Mouse (Mus musculus) cerebellum, adult 9-11 months (tissue): ENCODE measurements around the gene Dad1.

ENCODE experiments used
- DNase-seq: peaks from one replicate; pipeline ENCODE4 v3.0.0; 2022

The Dad1 gene

DNA sequence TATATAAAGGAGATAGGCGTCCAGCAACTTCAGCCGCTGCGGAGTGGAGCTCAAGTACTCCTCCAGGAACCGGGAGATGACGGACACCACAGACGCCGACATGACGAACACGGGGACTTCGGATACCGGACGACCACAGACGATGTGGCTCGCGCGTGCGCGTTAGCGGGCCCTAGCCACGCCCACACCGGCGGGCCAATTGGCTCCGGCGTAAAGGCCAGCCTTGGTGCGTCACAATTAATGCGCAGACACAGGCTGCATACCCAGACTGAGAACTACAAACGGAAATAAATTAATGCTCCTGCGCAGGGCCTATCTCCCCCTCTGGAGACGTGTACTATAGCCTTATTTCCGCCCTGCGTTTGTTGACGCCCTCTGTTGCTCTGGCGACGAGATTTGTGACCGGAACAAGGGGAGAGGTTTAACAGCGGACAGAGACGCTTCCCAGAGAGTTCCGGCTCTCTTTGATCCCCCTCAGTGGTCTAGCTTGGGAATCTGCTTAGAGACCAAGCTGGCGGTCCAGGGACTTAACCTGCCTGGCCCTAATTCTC is at the start of gene Dad1, which contains the start of gene Abhd4:
TSS of gene Dad1 (minus strand) at position 364 of the 551 bp plus-strand sequence.
TSS of gene Abhd4 (plus strand) at position 448 of the 551 bp plus-strand sequence.
- DNase-seq: peak; percentile 99

DNA sequence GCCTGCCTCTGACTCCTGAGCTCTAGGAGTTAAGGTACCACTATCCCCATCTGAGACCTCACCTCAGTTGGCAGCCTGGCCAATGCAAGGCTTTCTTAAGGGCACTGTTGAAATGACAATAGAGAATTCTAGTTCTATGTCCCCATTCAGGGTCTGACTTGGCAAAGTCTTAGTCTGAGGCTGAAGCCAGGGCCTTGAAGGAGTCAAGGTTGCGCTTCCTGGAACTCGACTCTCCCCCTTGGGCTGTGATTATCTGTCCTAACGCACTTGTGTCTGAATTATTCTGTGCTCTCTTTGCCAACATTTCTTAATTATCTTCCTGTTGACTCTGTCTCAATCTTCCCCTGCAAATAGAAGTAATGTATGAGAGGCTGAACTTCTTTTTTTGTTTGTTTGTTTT is 46.8 kb upstream of the Dad1 start:
- no peak for DNase-seq

DNA sequence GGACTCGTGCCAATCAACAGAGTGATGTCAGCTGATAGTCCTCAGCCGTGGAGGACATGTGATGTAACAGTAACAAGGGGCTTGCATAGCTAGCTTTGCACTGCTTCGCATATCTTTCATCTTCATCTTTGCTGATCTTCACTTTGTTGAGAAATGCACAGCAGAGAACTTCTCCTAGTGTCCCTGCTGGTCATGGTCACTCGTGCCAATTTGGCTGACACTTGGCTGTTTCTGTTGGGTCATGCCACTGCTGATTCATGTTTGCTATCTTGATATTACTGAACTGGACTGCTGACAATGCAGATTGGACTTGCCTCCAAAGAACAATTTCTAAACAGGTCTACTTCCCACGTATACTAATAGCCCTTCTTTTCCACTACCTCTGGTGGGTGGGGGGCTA is 46.2 kb upstream of the Dad1 start:
- no peak for DNase-seq

DNA sequence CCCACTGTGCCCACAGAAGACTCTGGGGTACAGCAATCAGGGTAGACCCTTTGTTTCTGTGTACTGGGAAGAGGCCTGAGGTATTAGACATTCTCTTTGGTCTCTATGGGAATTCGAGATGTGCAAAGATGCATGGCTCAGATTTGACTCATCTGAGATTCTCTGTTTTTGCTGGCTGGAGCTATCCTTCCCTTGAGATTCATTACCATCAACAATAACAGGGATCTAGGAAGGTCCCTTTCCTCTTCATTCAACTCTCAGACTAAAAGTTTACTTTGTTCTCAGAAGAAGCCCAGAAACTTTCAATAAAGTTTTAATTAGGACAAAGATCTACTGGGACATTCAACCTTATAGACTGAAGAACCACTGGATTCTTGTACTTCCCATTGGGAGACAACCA is 30.9 kb upstream of the Dad1 start, which contains the start of gene Olfr49:
TSS of gene Olfr49 (minus strand) at position 101 of the 400 bp plus-strand sequence.
- no peak for DNase-seq

DNA sequence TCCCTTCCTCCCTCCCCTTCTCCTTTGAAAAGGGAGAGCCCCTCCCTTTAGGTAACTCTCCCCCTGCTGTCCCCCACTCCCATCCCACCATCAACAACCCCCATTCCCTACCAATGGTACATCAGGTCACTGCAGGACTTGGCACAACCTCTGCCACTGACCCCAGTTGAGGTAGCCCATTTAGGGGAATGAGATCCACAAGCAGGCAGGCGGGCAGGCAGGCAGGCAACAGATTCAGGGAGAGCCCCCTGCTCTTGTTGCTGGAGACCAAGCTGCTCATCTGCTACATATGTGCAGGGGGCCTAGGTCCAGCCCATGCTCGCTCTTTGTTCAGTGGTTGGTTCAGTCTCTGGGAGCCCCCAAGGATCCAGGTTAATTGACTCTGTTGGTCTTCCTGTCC is 22.5 kb upstream of the Dad1 start:
- no peak for DNase-seq

DNA sequence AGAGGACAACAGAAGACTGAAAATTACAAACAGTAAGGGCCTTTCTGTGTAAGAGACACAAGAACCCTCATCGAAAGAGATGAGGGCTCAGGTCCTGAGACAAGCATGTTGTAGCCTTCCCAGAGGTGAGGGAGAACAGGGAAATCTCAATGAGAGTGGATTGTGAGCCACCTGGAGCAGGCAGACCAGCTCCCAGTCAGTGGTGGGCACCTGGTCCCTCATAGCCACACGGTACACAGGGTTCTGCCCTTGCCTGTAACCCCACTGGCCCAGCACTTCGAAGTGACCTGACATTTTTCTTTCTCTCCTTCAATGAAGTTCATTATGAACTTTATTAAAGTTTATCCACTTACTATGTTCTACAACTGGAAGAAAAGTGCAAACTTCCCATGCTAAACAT is 18.8 kb upstream of the Dad1 start:
- DNase-seq: no peak

DNA sequence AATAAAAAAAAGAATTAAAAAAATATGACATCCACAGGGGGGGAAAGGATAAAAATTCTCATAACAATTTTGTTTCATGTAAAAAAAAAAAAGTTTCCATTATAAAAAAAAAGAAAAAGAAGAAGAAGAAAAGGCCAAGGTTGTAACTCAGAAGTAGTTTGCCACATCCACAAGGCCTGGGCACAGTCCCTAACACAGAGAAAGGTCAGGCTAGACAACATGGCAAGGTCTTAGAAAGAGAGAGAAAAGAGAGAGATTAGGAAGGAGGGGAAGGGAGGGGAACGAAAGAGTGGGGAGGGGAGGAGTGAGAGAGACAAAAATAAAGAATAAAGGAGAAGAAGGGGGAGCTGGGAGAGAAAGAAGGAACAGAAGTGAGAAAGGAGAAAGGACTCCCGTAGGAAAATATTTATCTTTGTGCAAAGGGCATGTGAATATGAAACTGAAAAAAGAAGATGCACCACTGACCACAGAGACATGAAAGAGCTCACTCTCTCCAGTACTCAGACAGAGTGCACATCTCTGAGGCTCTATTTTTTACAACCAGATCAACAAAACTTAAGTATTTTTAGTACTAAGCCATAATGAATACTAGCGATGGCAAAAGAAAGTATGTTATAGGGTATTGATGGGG is 18.2 kb upstream of the Dad1 start:
- no peak for DNase-seq

DNA sequence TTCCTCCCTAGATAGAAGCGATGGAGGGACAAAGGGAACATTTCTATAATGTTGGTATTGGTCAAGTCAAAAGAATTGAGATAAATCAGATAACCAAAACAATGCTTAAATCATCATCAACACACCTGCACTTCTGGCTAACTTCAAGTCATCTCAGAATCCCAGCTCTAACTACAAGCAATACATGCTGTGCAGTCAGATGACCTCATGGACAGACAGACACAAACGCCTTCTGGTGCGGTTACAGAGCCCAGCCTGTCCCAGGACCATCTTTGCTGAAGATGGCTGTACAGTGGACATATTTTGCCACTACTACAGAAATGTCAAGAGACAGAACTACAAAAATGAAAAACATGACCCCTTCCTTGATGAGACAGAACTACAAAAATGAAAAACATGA is 16.5 kb upstream of the Dad1 start:
- no peak for DNase-seq

DNA sequence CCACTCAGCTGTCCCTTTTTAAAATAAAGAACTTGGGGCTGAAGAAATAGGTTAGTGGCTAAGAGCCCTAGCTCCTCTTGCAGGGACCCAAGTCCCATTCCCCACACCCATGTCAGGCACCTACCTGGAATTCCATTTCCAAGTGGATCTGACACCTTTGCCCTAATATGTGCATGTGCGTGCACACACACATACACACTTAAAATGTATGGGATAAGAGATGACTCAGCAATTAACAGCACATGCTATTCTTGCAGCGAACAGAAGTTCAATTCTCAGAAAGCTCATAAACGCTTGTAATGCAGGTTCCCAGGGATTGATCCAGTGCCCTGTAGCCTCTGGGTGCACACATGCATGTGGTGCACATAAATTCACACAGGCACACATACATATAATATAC is 15.7 kb upstream of the Dad1 start:
- no peak for DNase-seq

DNA sequence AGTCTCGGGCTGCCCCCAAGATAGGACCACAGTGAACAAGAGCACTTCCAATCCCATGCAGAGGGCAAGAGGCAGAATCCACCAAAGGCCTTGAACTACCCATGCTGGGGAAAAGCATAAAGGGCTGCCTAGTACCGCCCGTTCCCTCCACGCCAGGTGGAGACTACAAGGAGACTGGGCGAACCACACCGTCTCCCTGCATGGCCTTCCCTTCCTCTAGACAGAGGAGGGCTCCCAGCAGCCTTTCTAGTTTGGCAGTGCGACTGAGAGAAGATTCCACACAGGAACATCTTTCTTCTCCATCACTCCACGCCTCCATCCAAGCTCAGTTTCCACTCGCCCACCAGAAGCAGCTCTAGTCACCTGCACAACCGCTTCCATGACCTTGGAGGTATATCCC is 14.1 kb upstream of the Dad1 start:
- no peak for DNase-seq

DNA sequence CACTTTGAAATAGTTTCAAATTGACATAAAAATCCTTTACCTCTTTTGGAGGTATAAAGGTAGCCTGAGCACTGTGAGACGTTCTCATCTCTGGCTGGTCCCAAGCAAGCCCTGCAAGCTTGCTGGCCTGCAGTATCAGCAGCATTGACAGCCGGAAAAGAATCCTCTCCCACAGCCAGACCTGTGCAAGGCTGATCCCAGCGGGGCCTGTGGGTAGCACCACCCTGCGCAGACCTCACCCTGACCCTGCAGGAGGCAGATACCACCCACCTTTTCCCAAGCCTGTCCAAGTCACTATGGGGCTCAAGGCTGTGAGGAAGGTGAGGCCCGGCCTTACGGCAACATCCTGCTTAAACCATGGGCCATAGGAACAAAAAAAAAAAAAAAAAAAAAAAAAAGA is 12.0 kb upstream of the Dad1 start:
- no peak for DNase-seq

DNA sequence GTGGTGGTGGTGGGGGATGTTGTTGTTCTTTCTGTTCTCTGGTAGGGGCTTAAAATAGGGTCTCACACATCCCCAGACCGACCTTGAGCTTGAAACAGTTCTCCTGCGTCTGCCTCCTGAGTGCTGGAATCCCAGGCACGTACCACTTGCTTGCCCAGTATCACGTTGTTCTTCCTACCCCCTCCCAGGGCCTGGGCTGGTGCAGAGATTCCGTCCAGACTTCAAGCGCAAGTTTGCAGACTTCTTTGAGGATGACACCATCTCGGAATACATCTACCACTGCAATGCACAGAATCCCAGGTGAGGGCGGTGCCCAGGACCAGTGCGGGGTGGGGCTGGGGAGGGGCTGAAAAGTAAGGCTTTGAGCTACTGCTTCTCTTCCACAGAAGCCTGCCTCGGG is 11.2 kb upstream of the Dad1 start:
- no peak for DNase-seq

DNA sequence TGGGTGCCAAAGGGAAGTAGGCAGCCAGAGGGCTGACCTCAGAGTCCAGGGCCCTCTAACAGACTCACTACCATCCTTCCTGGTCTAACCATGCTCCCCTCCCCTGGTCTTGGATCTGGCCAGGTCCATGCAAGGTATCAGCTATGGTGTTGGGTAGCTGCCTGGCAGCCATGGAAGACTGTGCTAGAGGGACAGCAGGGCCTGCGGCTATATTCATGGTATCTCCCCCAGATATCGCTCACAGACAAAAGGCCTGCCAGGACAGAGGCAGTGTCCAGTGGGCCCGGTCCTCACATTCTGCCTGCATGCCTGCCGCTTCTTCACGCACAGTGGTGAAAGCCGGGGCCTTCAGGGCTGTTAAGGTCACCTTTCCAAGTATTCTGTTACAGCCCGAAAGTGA is 10.3 kb upstream of the Dad1 start:
- no peak for DNase-seq

DNA sequence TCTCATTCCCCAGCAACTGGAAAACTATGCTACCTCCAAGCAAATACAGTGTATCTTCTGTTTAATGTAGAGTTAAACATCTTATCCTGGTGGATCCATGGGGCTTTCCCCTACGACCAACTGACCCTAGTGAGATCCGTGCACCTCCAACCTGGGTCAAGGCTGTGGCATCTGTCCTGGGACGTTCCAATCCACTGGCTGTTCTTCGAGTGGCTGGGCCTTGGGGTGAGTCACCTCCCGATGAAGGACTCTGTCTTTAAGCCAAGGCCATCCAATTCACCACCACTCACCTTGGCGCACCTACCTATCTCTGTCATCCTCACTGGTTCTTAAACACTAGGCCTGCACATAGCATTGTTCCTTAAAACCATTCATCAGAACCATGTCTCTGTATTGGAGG is 9.2 kb upstream of the Dad1 start:
- DNase-seq: no peak

DNA sequence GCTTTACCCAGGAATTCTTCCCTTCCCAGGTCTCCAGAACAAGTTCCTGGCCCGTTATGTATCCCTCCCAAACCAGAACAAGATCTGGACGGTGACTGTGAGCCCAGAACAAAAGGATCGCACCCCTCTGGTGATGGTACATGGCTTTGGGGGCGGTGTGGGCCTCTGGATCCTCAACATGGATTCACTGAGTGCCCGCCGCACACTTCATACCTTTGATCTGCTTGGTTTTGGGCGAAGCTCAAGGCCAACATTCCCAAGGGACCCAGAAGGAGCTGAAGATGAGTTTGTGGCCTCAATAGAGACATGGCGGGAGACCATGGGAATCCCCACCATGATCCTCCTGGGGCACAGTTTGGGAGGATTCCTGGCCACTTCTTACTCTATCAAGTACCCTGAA is 8.7 kb upstream of the Dad1 start:
- DNase-seq: no peak

DNA sequence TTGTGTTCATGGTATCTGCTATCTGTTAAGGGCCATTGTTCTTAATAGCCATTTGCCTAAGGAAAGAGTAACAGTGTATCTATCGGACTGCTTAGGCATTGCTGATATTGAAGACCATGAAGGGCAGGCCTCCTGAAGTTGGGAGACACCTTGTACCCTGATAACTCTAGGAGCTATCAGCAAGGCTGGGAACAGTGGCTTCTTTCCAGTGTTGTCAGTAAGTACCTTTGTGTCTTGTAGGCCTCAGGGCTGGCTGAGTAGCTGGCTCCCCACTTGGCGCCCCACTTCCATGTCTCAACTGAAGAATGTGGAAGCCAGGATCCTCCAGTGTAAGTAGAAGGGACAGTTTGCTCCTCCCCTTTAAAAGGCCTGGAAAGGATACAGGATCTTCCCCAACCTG is 7.5 kb upstream of the Dad1 start:
- no peak for DNase-seq

DNA sequence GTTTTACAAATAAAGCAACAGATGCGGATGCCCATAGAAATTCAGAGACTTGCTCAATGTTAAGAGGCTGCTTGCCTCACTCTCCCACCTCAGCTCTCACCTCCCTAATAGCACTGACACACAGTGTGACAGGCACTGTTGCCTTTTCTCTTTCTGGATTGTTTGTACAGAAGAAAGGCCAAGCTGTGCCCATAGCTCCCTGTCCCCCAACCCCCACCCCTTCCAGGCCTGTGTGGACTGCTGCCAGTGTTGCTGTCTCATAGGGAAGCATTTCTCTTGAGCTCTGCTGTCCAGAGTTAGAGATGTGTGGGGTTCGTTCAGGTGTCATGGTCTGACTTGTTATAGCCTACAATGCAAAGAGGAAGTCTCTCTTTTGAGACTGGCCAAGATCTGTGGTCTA is 6.3 kb upstream of the Dad1 start:
- peak; percentile 45 for DNase-seq

DNA sequence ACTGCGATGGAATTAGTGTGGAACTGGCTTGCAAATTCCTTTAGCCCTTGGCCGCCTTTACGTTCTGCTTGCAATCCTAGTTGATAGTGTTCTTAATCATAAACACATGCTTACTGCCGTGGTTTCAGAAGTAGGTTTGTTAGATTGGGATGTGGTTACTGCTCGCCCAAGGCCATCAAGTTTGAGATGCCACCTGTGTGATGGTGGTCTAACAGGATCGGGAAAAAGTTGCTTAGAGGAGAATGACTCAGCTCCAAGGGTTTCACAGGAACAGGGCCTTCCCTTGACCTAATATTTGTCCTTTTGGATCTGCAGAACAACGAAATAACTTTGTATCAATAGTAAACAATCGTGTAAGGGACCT is 5.8 kb upstream of the Dad1 start:
- no peak for DNase-seq

DNA sequence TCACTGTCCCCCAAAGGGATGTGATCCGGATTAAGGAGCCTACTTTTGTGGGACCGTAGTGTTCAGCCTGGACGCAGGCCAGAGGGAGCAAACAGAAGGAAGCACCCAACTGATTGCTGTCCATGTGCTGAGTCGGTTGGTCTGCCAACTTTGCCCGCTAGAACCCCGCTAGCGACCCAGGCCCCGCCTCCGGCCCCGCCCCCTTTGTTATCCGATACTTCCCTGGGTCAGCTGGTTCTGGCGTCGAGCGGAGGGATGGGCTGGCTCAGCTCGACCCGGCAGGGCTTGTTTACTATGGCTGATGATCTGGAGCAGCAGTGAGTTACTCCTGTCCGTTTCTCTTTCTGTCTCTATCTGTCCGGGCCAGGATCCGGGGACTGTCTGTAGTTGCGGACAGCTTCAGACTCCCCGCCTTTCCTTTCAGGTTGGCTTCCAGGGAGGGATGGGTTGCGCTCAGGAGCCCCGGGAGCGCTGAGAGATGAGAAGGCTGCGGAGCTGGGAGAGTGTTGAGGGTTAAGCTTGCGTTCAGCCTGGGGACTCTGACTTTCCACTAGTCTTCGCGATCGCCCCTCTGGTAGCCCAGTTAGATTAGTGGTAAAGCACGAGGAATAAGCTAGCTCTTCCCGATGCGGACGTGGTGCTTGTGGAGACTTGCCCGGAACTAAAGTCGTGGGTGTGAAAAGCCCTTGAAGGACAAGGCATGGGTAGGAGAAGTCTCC is 5.3 kb upstream of the Dad1 start:
- peak; percentile 90 for DNase-seq

DNA sequence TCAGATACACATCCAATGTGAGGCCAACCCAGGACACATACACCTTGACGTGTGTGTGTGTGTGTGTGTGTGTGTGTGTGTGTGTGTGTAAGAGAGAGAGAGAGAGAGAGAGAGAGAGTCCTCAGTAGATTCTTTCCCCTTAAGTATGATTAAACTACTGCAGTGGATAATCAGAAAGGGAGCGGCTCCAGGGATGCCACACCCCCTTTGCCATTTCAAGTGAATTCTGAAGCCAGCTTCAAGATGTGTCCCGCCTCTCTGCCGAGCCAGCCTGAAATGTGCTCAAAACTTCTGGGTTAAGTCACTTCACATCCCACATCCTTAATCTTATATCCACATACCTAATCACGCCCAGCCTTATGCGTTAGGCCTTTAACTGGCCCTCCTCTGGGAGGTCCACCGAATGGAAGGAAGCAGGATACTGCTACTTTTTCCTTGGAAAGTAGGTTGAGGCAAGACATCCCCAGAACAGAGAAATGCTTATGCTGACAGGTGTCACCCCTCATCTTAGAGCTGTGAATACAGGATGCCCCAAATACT is 4.3 kb upstream of the Dad1 start:
- DNase-seq: no peak

DNA sequence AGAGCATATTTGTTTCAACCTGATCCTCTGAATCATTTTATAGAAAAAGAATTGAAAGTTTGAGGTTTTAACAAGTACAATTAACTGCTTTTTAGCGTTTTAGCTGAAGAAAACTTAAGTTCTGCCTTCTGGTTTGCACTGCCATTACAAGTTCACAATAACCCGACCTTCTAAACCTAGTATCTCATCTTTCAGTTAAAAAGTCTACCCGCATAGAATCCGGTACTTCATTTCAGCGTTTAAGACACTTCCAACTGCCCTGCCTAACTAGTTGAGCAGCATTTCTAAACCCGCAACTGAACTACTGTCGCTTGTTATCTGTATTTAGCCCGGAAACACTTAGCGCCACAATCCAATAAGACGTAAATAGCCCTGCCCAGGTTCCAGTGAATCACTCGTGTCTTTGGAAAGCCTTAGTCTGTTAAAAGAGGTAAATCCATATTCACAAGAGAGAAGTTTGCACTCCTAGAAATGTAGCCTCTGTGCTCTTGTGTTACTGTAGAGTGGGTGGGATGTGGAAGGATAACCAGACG is 832 bp upstream of the Dad1 start:
- peak; percentile 21 for DNase-seq

DNA sequence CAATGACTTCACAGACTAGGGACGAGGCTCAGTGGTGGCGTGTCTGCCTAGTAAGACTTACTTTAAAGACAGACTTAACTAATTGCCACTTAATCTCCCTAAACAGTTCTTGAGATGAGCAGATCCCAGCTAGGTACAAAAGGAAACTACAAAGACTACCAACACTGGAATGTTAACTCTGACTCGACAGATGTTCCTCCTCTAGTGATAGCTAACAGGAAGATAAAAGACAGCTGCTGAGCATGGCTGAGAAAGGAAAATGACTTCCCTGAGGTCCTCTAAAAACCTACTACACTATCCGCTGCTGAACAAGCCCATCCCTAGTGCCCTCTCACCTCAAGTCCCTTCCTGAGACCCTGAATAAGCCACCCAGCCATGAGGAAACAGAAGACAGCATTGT is 3.8 kb downstream of the Dad1 start:
- no peak for DNase-seq

DNA sequence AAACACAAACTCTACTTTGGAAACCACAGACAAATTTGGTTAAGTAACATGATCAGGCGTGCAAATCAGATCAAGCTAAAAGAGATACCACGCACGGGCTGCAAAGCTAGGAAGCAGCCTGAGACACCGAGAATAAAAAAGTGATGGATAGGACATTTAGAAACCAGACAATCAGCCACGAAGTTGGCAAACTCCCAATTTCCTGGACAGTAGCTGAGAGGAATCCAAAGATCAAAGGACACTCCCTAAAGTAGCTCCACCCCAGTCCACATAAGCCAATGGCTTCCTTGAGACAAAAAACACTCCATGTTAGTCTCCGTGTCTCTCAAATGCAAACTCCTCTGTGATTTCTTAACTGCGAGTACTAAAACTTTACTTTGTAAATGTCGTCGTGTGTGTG is 4.6 kb downstream of the Dad1 start:
- no peak for DNase-seq

DNA sequence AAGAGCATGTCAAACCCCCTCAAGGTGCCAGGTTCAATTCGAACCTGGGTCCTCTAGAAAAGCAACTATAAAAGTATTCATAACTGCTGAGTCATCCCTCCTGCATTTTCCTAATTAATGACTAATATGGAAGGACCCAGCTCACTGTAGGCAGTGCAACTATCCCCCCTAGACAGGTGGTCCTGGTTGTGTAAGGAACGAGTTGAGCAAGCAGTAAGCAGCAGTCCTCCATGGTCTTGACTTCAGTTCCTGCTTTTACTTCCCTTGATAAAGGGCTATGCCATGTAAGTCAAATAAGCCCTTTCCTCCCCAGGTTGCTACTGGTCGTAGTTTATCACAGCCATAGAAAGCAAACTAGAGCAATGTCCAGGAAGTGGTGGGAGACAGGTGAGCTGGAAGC is 7.7 kb downstream of the Dad1 start:
- no peak for DNase-seq
